Mouse (Mus musculus) ES-Bruce4 (cell line): ENCODE measurements around the gene Pou2f3.

Experiments used
- CTCF ChIP-seq: IDR thresholded peaks from one replicate; pipeline ENCODE4 v1.8.1; 2011; ENCODE audit warnings: low read depth, low read length
- POLR2A ChIP-seq: IDR thresholded peaks from one replicate; pipeline ENCODE4 v1.8.1; 2011; ENCODE audit warnings: low read length; ENCODE audit not compliant: insufficient read depth

DNA sequence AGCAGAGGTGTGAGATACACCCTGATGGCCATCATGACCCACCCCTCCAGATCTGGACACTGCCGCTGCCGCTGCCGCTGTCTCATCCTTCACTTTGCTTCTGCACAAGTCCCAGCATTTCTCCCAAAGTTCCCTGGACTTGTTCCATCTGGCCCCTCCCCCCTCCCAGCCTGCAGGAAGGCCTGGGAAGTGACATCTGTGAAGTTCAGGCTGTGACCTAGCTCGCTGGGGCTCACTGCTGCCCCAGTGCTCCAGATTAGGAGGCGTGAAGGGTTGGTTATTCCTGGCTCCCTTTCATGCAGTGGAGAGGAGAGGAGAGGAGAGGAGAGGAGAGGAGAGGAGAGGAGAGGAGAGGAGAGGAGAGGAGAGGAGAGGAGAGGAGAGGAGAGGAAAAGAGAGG, 30.6 kb downstream of the Pou2f3 start:
- TF ChIP-seq CTCF (no peak), POLR2A (no peak)
